Mouse (Mus musculus): ENCODE measurements around the gene Dusp7. TPM values are rescaled to one million over a fixed set of nuclear protein-coding genes. Genes with fewer than 3 reads are reported as not detected.
A peak's percentile ranks its signal among the peaks of the same experiment; 100 is the strongest.

The Dusp7 gene
- total and polyA plus RNA-seq, 3 experiments, result 5.5 to 12.2 TPM; not detected in 1

- TF ChIP-seq UBTF (IDR thresholded peaks at IDR 0.05; ENCODE audit: borderline replicate concordance, insufficient read depth, low read depth, low read length) (no peak), CHD1 (IDR thresholded peaks at IDR 0.05; ENCODE audit: low read depth, low read length) (no peak), RAD21 (IDR thresholded peaks at IDR 0.05; ENCODE audit: low read depth, low read length) (peak; percentile 91), MAFK (IDR thresholded peaks at IDR 0.05; ENCODE audit: borderline replicate concordance, low read depth, low read length) (no peak), MAX (IDR thresholded peaks at IDR 0.05; ENCODE audit: low read length) (peak; percentile 94), BHLHE40 (IDR thresholded peaks at IDR 0.05; ENCODE audit: borderline replicate concordance, low read depth, low read length) (no peak), USF1 (IDR thresholded peaks at IDR 0.05; ENCODE audit: low read depth, low read length) (no peak), HCFC1 (IDR thresholded peaks at IDR 0.05; ENCODE audit: low read depth, low read length) (no peak), EP300 (IDR thresholded peaks at IDR 0.05; ENCODE audit: low read depth in 1 of 2, low read length in 2 of 2) (no peak), MEF2A (IDR thresholded peaks at IDR 0.05; ENCODE audit: extremely low read depth, insufficient replicate concordance, low read depth, low read length, poor library complexity, severe bottlenecking) (no peak), ZNF384 (IDR thresholded peaks at IDR 0.05; ENCODE audit: low read depth, low read length) (no peak), GATA1 (IDR thresholded peaks at IDR 0.05; ENCODE audit: low read depth, low read length) (no peak)
Measured at GRCm38 (mm10) chr9:106421865-106422160, 53.4 kb downstream of the Dusp7 start (continued).

Other genes starting within 250 kb of the Dusp7 start
- 3.1 and 3.2 TPM in 2 replicates for gene Glyctk, start 210.5 kb upstream of the Dusp7 start, total RNA-seq (2012; rRNA removed)
- 1 to 10 TPM in 1 of 2 experiments, not detected in 1; 3.3 TPM for gene Glyctk, start 210.5 kb upstream of the Dusp7 start, polyA plus RNA-seq (2012; ENCODE audit: insufficient read depth in 1 of 2, insufficient read length in 2 of 2, low read depth in 1 of 2, low replicate concordance in 2 of 2, missing spikeins in 1 of 2)
- gene Wdr82, start 197.7 kb upstream of the Dusp7 start, total RNA-seq (2012; rRNA removed), result 72.2 and 78.0 TPM in 2 replicates
- 100 to 1,000 TPM in 1 of 2 experiments, 10 to 100 TPM in 1; 41.7 to 108 TPM for gene Wdr82, start 197.7 kb upstream of the Dusp7 start, polyA plus RNA-seq (2012; ENCODE audit: insufficient read depth in 1 of 2, insufficient read length in 2 of 2, low read depth in 1 of 2, low replicate concordance in 2 of 2, missing spikeins in 1 of 2)
- gene Ppm1m, start 168.9 kb upstream of the Dusp7 start, total RNA-seq (2012; rRNA removed), result 29.4 and 34.2 TPM in 2 replicates
- gene Ppm1m, start 168.9 kb upstream of the Dusp7 start, polyA plus RNA-seq (2012; ENCODE audit: insufficient read depth in 1 of 2, insufficient read length in 2 of 2, low read depth in 1 of 2, low replicate concordance in 2 of 2, missing spikeins in 1 of 2), result 10 to 100 TPM in 1 of 2 experiments, not detected in 1; 47.2 TPM
- gene Twf2, start 165.5 kb upstream of the Dusp7 start, total RNA-seq (2012; rRNA removed), result 63.9 and 66.8 TPM in 2 replicates
- gene Twf2, start 165.5 kb upstream of the Dusp7 start, polyA plus RNA-seq (2012; ENCODE audit: insufficient read depth in 1 of 2, insufficient read length in 2 of 2, low read depth in 1 of 2, low replicate concordance in 2 of 2, missing spikeins in 1 of 2), result 100 to 1,000 TPM in 1 of 2 experiments, not detected in 1; 101 TPM
- not detected in 2 replicates for gene Tlr9, start 146.0 kb upstream of the Dusp7 start, total RNA-seq (2012; rRNA removed)
- gene Tlr9, start 146.0 kb upstream of the Dusp7 start, polyA plus RNA-seq (2012; ENCODE audit: insufficient read depth in 1 of 2, insufficient read length in 2 of 2, low read depth in 1 of 2, low replicate concordance in 2 of 2, missing spikeins in 1 of 2), result not detected
- gene Alas1, start 120.0 kb upstream of the Dusp7 start, total RNA-seq (2012; rRNA removed), result 14.4 and 19.8 TPM in 2 replicates
- gene Alas1, start 120.0 kb upstream of the Dusp7 start, polyA plus RNA-seq (2012; ENCODE audit: insufficient read depth in 1 of 2, insufficient read length in 2 of 2, low read depth in 1 of 2, low replicate concordance in 2 of 2, missing spikeins in 1 of 2), result 10 to 100 TPM in 1 of 2 experiments, not detected in 1; 15.3 TPM
- 33.8 and 37.6 TPM in 2 replicates for gene Poc1a, start 87.6 kb upstream of the Dusp7 start, total RNA-seq (2012; rRNA removed)
- 10 to 100 TPM in 1 of 2 experiments, not detected in 1; 41.3 TPM for gene Poc1a, start 87.6 kb upstream of the Dusp7 start, polyA plus RNA-seq (2012; ENCODE audit: insufficient read depth in 1 of 2, insufficient read length in 2 of 2, low read depth in 1 of 2, low replicate concordance in 2 of 2, missing spikeins in 1 of 2)
- gene Rpl29, start 60.8 kb downstream of the Dusp7 start, total RNA-seq (2012; rRNA removed), result 49.4 and 60.8 TPM in 2 replicates
- 100 to 1,000 TPM in 1 of 2 experiments, not detected in 1; 761 TPM for gene Rpl29, start 60.8 kb downstream of the Dusp7 start, polyA plus RNA-seq (2012; ENCODE audit: insufficient read depth in 1 of 2, insufficient read length in 2 of 2, low read depth in 1 of 2, low replicate concordance in 2 of 2, missing spikeins in 1 of 2)
- gene Acy1, start 69.7 kb downstream of the Dusp7 start, total RNA-seq (2012; rRNA removed), result 38.7 and 40.9 TPM in 2 replicates
- gene Acy1, start 69.7 kb downstream of the Dusp7 start, polyA plus RNA-seq (2012; ENCODE audit: insufficient read depth in 1 of 2, insufficient read length in 2 of 2, low read depth in 1 of 2, low replicate concordance in 2 of 2, missing spikeins in 1 of 2), result 10 to 100 TPM in 1 of 2 experiments, not detected in 1; 61.5 TPM
- 2.7 and 3.4 TPM in 2 replicates for gene Abhd14b, start 78.8 kb downstream of the Dusp7 start, total RNA-seq (2012; rRNA removed)
- gene Abhd14b, start 78.8 kb downstream of the Dusp7 start, polyA plus RNA-seq (2012; ENCODE audit: insufficient read depth in 1 of 2, insufficient read length in 2 of 2, low read depth in 1 of 2, low replicate concordance in 2 of 2, missing spikeins in 1 of 2), result 1 to 10 TPM in 1 of 2 experiments, not detected in 1; 6.5 TPM
- gene Abhd14a, start 79.0 kb downstream of the Dusp7 start, total RNA-seq (2012; rRNA removed), result 22.8 and 25.1 TPM in 2 replicates
- gene Abhd14a, start 79.0 kb downstream of the Dusp7 start, polyA plus RNA-seq (2012; ENCODE audit: insufficient read depth in 1 of 2, insufficient read length in 2 of 2, low read depth in 1 of 2, low replicate concordance in 2 of 2, missing spikeins in 1 of 2), result 10 to 100 TPM in 1 of 2 experiments, not detected in 1; 48.7 TPM
- gene Pcbp4, start 84.7 kb downstream of the Dusp7 start, total RNA-seq (2012; rRNA removed), result 7.7 and 9.2 TPM in 2 replicates
- gene Pcbp4, start 84.7 kb downstream of the Dusp7 start, polyA plus RNA-seq (2012; ENCODE audit: insufficient read depth in 1 of 2, insufficient read length in 2 of 2, low read depth in 1 of 2, low replicate concordance in 2 of 2, missing spikeins in 1 of 2), result 10 to 100 TPM in 1 of 2 experiments, not detected in 1; 36.6 TPM
- gene Gpr62, start 97.3 kb downstream of the Dusp7 start, total RNA-seq (2012; rRNA removed), result not detected in 2 replicates
- under 1 TPM in 1 of 2 experiments, not detected in 1; 0.10 TPM for gene Gpr62, start 97.3 kb downstream of the Dusp7 start, polyA plus RNA-seq (2012; ENCODE audit: insufficient read depth in 1 of 2, insufficient read length in 2 of 2, low read depth in 1 of 2, low replicate concordance in 2 of 2, missing spikeins in 1 of 2)
- 226 and 315 TPM in 2 replicates for gene Rrp9, start 107.3 kb downstream of the Dusp7 start, total RNA-seq (2012; rRNA removed)
- gene Rrp9, start 107.3 kb downstream of the Dusp7 start, polyA plus RNA-seq (2012; ENCODE audit: insufficient read depth in 1 of 2, insufficient read length in 2 of 2, low read depth in 1 of 2, low replicate concordance in 2 of 2, missing spikeins in 1 of 2), result 100 to 1,000 TPM in 1 of 2 experiments, not detected in 1; 395 TPM
- gene Parp3, start 108.3 kb downstream of the Dusp7 start, total RNA-seq (2012; rRNA removed), result 1.4 and 2.2 TPM in 2 replicates
- 1 to 10 TPM in 1 of 2 experiments, not detected in 1; 5.0 TPM for gene Parp3, start 108.3 kb downstream of the Dusp7 start, polyA plus RNA-seq (2012; ENCODE audit: insufficient read depth in 1 of 2, insufficient read length in 2 of 2, low read depth in 1 of 2, low replicate concordance in 2 of 2, missing spikeins in 1 of 2)
- 0.39 TPM in 1 of 2 replicates, not detected in the other for gene Iqcf1, start 131.3 kb downstream of the Dusp7 start, total RNA-seq (2012; rRNA removed)
- under 1 TPM in 1 of 2 experiments, not detected in 1; 0.52 TPM for gene Iqcf1, start 131.3 kb downstream of the Dusp7 start, polyA plus RNA-seq (2012; ENCODE audit: insufficient read depth in 1 of 2, insufficient read length in 2 of 2, low read depth in 1 of 2, low replicate concordance in 2 of 2, missing spikeins in 1 of 2)
- 0.81 and 1.0 TPM in 2 replicates for gene Iqcf5, start 145.9 kb downstream of the Dusp7 start, total RNA-seq (2012; rRNA removed)
- gene Iqcf5, start 145.9 kb downstream of the Dusp7 start, polyA plus RNA-seq (2012; ENCODE audit: insufficient read depth in 1 of 2, insufficient read length in 2 of 2, low read depth in 1 of 2, low replicate concordance in 2 of 2, missing spikeins in 1 of 2), result 1 to 10 TPM in 1 of 2 experiments, not detected in 1; 1.5 TPM
- not detected in 2 replicates for gene Iqcf3, start 193.0 kb downstream of the Dusp7 start, total RNA-seq (2012; rRNA removed)
- gene Iqcf3, start 193.0 kb downstream of the Dusp7 start, polyA plus RNA-seq (2012; ENCODE audit: insufficient read depth in 1 of 2, insufficient read length in 2 of 2, low read depth in 1 of 2, low replicate concordance in 2 of 2, missing spikeins in 1 of 2), result not detected
- gene Iqcf4, start 202.4 kb downstream of the Dusp7 start, total RNA-seq (2012; rRNA removed), result not detected in 2 replicates
- not detected for gene Iqcf4, start 202.4 kb downstream of the Dusp7 start, polyA plus RNA-seq (2012; ENCODE audit: insufficient read depth in 1 of 2, insufficient read length in 2 of 2, low read depth in 1 of 2, low replicate concordance in 2 of 2, missing spikeins in 1 of 2)